Mouse (Mus musculus) spleen, adult 2 months (tissue): ENCODE results near the gene Drc3. TPM values are rescaled to one million over a fixed set of nuclear protein-coding genes. Genes with fewer than 3 reads are reported as not detected.

ENCODE experiments used
- DNase-seq, 2 experiments: peaks; one replicate each; pipeline versions ENCODE4 v3.0.0 to v3.0.0-alpha.2; 2012 to 2021; ENCODE audit warnings: low spot score in 2 of 2, low read depth in 1 of 2
- H3K27ac ChIP-seq: fragments of 200-500 bp; 2 replicates; pipeline ENCODE4 v1.5.1; 2012; ENCODE audit warnings: low read length, inconsistent platforms; ENCODE audit not compliant: insufficient read depth
- H3K27me3 ChIP-seq: fragments of 200-500 bp; 2 replicates; pipeline ENCODE4 v1.6.1; 2012; ENCODE audit warnings: mild to moderate bottlenecking, moderate library complexity, low read length, inconsistent platforms; ENCODE audit not compliant: control insufficient read depth, insufficient read depth
- H3K36me3 ChIP-seq: fragments of 200-500 bp; 2 replicates; pipeline ENCODE4 v1.6.1; 2012; ENCODE audit warnings: mild to moderate bottlenecking, low read length, inconsistent platforms; ENCODE audit not compliant: control insufficient read depth, insufficient read depth
- H3K4me1 ChIP-seq: fragments of 200-500 bp; 2 replicates; pipeline ENCODE4 v1.6.1; 2011; ENCODE audit warnings: inconsistent platforms; ENCODE audit not compliant: control insufficient read depth, insufficient read depth, insufficient read length
- H3K4me3 ChIP-seq: fragments of 200-500 bp; 2 replicates; pipeline ENCODE4 v1.5.1; 2011; ENCODE audit warnings: mild to moderate bottlenecking, inconsistent platforms; ENCODE audit not compliant: insufficient read depth, insufficient read length; ENCODE audit errors: extremely low read depth
- CTCF ChIP-seq: fragments of 200-500 bp; IDR thresholded peaks from 2 replicates; pipeline ENCODE4 v1.5.1; 2011; ENCODE audit warnings: mild to moderate bottlenecking, inconsistent platforms; ENCODE audit not compliant: insufficient read depth, insufficient read length, insufficient replicate concordance; ENCODE audit errors: extremely low read depth
- POLR2A ChIP-seq: fragments of 200-500 bp; IDR thresholded peaks from 2 replicates; pipeline ENCODE4 v1.6.1; 2011; ENCODE audit warnings: low read depth, low read length, inconsistent platforms
- WGBS: fragments of 180-500 bp; shearing (Covaris S2); methylation state at CpG from one replicate; pipeline ENCODE4 v1.1.7; 2018; 5-methylcytosine and 5-hydroxymethylcytosine counted together
- polyA plus RNA-seq: library from polyadenylated mRNA; depleted of rRNA; stranded (reverse); fragments of >200 nt; gene quantifications from 2 replicates; pipeline ENCODE4 v1.2.3, GENCODE M21; 2012

Drc3 gene
- polyA plus RNA-seq, 1 experiment: 0.22 TPM

DNA sequence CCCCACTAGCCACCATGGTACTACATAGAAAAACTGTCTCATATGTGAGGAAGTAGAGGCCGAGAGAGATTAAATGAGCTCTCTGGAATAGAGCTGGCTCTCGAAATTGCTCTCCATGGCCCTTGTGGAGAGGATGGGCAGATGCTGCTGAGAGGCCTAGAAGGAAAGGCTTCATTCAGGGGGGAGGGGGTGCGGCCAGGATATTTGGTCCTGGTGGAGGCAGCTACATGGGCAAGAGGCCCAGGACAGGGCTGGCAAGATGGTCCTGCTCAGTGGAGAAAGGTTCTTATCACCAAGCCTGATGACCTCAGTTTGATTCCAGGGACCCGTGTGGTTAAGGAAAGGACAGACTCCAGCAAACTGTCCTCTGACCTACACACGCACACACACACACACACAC lies 32.8 kb downstream of the Drc3 start:
- TF ChIP-seq POLR2A (no peak), CTCF (no peak)
- no peak overlapping the region for H3K27ac ChIP-seq
- no peak overlapping the region for H3K4me3 ChIP-seq
- H3K36me3 ChIP-seq: no peaks in the 10 kb centered on the region
- no peak for DNase-seq
- 88% methylated on average over 5 of the region's 5 CpGs for WGBS
- H3K4me1 ChIP-seq: no peaks in the 10 kb centered on the region
- no peaks in the 10 kb centered on the region for H3K27me3 ChIP-seq

GRCm38 (mm10) chr11:60387944-60388343 lies 34.8 kb downstream of the Drc3 start:
- no peak overlapping the region for H3K27ac ChIP-seq
- TF ChIP-seq CTCF (no peak), POLR2A (no peak)
- H3K27me3 ChIP-seq: no peaks in the 10 kb centered on the region
- no peaks in the 10 kb centered on the region for H3K36me3 ChIP-seq
- H3K4me1 ChIP-seq: no peaks in the 10 kb centered on the region
- DNase-seq: no peak
- no peak overlapping the region for H3K4me3 ChIP-seq
- WGBS: 86% methylated on average over 2 of the region's 2 CpGs

DNA sequence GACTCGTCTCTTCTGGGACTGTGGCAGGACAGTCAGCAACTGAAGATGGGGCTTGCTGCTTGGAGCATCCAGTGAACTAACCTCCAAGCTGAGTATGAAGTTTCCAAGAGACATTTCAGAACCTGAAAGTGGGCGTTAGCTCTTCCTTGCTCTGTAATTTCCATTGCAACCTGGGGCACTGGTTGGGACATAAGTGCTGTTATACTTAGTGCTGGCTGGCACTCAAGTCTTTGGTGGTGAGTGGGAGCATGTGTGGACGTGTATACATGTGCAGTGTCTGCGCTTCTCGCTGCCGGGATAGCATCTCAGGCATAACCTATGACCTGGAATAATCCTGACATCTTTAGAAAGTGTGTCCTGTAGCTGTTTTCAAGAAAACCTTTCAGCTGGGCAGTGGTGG lies 38.2 kb downstream of the Drc3 start:
- WGBS: 82% methylated on average over 6 of the region's 6 CpGs
- Histone ChIP-seq H3K36me3 (no peaks in the 10 kb centered on the region), H3K27me3 (no peaks in the 10 kb centered on the region), H3K4me1 (no peaks in the 10 kb centered on the region), H3K4me3 (no peak overlapping the region), H3K27ac (no peak overlapping the region)
- no peak for DNase-seq
- TF ChIP-seq POLR2A (no peak), CTCF (no peak)

GRCm38 (mm10) chr11:60396546-60396945 lies 43.4 kb downstream of the Drc3 start:
- Histone ChIP-seq H3K4me1 (no peaks in the 10 kb centered on the region), H3K27me3 (no peaks in the 10 kb centered on the region), H3K4me3 (no peak overlapping the region), H3K27ac (no peak overlapping the region), H3K36me3 (peaks cover 11% of the 10 kb centered on the region)
- 88% methylated on average over 6 of the region's 6 CpGs for WGBS
- DNase-seq: no peak
- TF ChIP-seq POLR2A (no peak), CTCF (no peak)

- Histone ChIP-seq H3K27me3 (no peaks in the 10 kb centered on the region), H3K4me3 (no peak overlapping the region), H3K27ac (no peak overlapping the region), H3K4me1 (no peaks in the 10 kb centered on the region), H3K36me3 (peaks cover 13% of the 10 kb centered on the region)
- no peak for DNase-seq
- WGBS: 93% methylated on average over 2 of the region's 2 CpGs
- TF ChIP-seq CTCF: no peak
- TF ChIP-seq POLR2A: no peak
These were observed 44.0 kb downstream of the Drc3 start for GRCm38 (mm10) chr11:60397172-60397571.

DNA sequence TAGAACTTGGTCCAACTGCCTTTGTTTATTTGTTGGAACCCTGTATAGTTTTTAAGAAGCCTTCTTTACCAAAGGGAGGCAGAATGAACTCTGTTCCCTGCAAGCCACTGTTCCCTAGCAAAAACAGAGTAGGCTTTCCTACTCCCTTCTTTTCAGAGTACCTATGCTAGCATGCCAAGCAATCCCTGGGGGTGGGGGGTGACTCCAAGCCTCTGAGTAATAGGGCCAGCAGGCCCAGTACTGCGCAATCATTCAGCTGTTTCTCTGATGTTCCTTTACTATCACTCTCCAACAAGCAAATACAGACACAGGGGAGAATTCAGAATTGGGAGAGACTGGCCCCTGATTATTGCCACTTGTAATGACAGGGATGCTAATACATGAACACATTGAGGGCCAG lies 53.5 kb downstream of the Drc3 start:
- Histone ChIP-seq H3K27ac (no peak overlapping the region), H3K4me1 (no peaks in the 10 kb centered on the region), H3K36me3 (peaks cover 39% of the 10 kb centered on the region), H3K4me3 (no peak overlapping the region), H3K27me3 (no peaks in the 10 kb centered on the region)
- TF ChIP-seq POLR2A (no peak), CTCF (no peak)
- no peak for DNase-seq
- WGBS: 98% methylated on average over 1 of the region's 1 CpGs

DNA sequence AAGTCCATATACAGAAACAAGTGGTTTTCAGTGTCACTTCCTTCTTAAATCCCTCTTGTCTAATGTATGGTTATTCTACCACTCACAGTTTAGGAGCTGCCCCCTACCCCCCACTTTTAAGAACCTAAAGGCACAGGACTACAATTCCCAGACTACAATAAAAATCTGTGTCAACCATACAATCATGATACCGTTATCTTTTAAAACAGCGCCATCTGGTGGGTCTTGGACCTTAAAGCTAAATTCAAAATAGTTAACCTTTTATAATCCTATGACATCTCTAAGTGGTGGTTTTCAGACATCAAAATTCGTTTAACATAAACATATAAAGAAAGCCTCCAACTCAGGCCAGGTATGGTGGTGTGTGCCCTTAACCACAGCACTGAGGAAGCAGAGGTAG lies 59.0 kb downstream of the Drc3 start:
- Histone ChIP-seq H3K27ac (no peak overlapping the region), H3K27me3 (no peaks in the 10 kb centered on the region), H3K36me3 (peaks cover 11% of the 10 kb centered on the region), H3K4me3 (no peak overlapping the region), H3K4me1 (peaks cover 7% of the 10 kb centered on the region)
- DNase-seq: peak; percentile 41 to 42
- 5% methylated on average over 3 of the region's 3 CpGs for WGBS
- no peak for TF ChIP-seq CTCF
- TF ChIP-seq POLR2A: no peak
